Mouse (Mus musculus): Measurements from ENCODE around the gene Tcf3. TPM values are rescaled to one million over a fixed set of nuclear protein-coding genes. Genes with fewer than 3 reads are reported as not detected.

Gene Tcf3
- polyA plus RNA-seq (2012; ENCODE audit: insufficient read depth, low replicate concordance) = 168 and 304 TPM in 2 replicates

- Histone ChIP-seq H3K36me3 (replicated peaks; ENCODE audit: low read length) (peaks cover 25% of the 10 kb centered on the region), H3K4me1 (peaks cover 66% of the 10 kb centered on the region), H3K4me3 (replicated peaks) (peak within 1 kb of the TSS; percentile 96)
These were observed at the start of gene Tcf3 for GRCm38 (mm10) chr10:80433513-80434232. Tcf3 (minus strand) TSS chr10:80433647.

GRCm38 (mm10) chr10:80481002-80481401 is 47.6 kb upstream of the Tcf3 start:
- TF ChIP-seq GATA1 (IDR thresholded peaks at IDR 0.05; ENCODE audit: borderline replicate concordance, low read length) (no peak), FLI1 (IDR thresholded peaks at IDR 0.05; ENCODE audit: low read length) (no peak)
- H3K36me3 ChIP-seq (replicated peaks; ENCODE audit: low read length) = no peaks in the 10 kb centered on the region
- H3K4me1 ChIP-seq = peaks cover 12% of the 10 kb centered on the region; the same call in 1 of the 2 replicates
- H3K4me3 ChIP-seq (replicated peaks) = no peak overlapping the region
- no peaks in the 10 kb centered on the region for H3K9me3 ChIP-seq
- H3K27me3 ChIP-seq (replicated peaks) = peaks cover 83% of the 10 kb centered on the region

More at GRCm38 (mm10) chr10:80433513-80434232, at the start of gene Tcf3:
- TF ChIP-seq FLI1 (IDR thresholded peaks at IDR 0.05; ENCODE audit: low read length) = no peak; the same call in 1 of the 2 replicates
- TF ChIP-seq GATA1 (IDR thresholded peaks at IDR 0.05; ENCODE audit: borderline replicate concordance, low read length) = peak; percentile 91
- H3K27me3 ChIP-seq (replicated peaks) = peaks cover 3% of the 10 kb centered on the region
- no peaks in the 10 kb centered on the region for H3K9me3 ChIP-seq

DNA sequence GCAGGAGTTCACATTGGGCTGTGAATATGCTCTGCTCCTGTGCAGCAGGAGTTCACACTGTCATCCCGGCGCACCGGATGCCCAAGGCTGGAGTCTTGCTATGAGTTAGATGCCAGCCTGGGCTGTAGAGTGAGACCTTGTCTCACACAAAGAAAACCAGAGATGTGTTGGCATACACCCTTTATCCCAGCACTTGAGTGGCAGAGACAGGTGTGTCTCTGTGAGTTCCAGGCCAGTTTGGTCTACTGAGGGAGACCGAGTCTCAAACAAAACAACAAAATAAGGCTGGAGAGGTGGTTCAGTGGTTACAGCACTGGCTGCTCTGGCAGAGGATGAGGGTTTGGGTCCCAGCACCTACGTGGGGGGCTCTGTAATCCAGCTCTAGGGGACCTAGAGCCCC is 45.1 kb upstream of the Tcf3 start:
- Histone ChIP-seq H3K36me3 (replicated peaks; ENCODE audit: low read length) (no peaks in the 10 kb centered on the region), H3K9me3 (no peaks in the 10 kb centered on the region), H3K27me3 (replicated peaks) (peaks cover 72% of the 10 kb centered on the region), H3K4me1 (peaks cover 27% of the 10 kb centered on the region), H3K4me3 (replicated peaks) (no peak overlapping the region)
- TF ChIP-seq GATA1 (IDR thresholded peaks at IDR 0.05; ENCODE audit: borderline replicate concordance, low read length) = no peak

GRCm38 (mm10) chr10:80475290-80475959 is 42.0 kb upstream of the Tcf3 start:
- Histone ChIP-seq H3K27me3 (replicated peaks) (peaks cover 72% of the 10 kb centered on the region), H3K4me3 (replicated peaks) (peak overlapping the region; percentile 90)

DNA sequence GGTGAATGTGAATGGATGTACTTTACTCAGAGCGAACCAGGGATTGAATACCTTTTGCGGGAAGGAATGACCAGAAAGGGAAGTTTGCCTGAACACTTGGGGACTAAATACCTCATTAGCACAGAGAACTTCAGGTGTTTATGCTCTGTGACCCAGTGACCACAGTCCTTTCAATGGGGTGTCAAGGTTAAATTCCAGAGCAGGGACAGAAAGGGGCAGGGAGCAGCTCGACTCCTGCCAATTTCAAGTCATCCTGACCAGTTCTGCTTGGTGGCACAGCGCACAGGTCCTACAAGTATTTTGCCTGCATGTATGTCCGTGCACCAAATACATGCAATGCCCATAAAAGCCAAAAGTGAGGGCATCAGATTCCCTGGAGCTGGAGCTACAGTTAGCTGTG is 31.6 kb upstream of the Tcf3 start:
- TF ChIP-seq GATA1 (IDR thresholded peaks at IDR 0.05; ENCODE audit: borderline replicate concordance, low read length) = no peak
- no peak for TF ChIP-seq FLI1 (IDR thresholded peaks at IDR 0.05; ENCODE audit: low read length)
- Histone ChIP-seq H3K27me3 (replicated peaks) (peaks cover 90% of the 10 kb centered on the region), H3K4me1 (peaks cover 22% of the 10 kb centered on the region), H3K4me3 (replicated peaks) (no peak overlapping the region), H3K36me3 (replicated peaks; ENCODE audit: low read length) (no peaks in the 10 kb centered on the region), H3K9me3 (peaks cover 23% of the 10 kb centered on the region)

More at GRCm38 (mm10) chr10:80475290-80475959, 42.0 kb upstream of the Tcf3 start:
- H3K4me1 ChIP-seq = peaks cover 20% of the 10 kb centered on the region
- no peak for TF ChIP-seq GATA1 (IDR thresholded peaks at IDR 0.05; ENCODE audit: borderline replicate concordance, low read length)
- no peak for TF ChIP-seq FLI1 (IDR thresholded peaks at IDR 0.05; ENCODE audit: low read length)
- H3K9me3 ChIP-seq = no peaks in the 10 kb centered on the region
- H3K36me3 ChIP-seq (replicated peaks; ENCODE audit: low read length) = no peaks in the 10 kb centered on the region

DNA sequence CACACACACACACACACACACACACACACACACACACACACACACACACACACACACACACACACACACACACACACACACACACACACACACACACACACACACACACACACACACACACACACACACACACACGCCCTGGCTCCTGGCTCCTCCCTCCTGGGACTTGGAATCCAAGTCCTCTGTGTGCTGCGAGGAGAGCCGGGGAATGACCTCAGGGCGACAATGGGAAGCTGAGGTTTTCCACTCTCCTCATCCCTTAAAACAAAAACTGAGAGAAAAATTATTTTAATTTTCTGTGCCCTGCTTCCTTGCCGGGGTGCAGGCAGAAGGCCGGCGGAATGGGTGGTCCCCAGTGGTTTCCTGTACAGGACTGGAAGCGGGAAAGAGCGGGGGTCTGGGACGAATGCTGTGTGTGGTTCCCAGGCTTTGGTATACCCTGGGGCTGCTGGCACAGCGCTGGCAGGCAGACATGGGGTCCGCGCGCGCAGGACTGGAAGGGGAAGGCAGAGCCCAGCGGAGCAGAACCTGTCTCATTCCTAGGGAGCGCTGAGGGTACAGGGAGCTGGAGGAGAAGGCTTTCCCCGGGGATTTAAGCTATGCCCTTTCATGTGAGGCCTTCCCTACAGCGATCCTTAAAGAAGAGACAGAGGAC is 31.1 kb upstream of the Tcf3 start:
- Histone ChIP-seq H3K9me3 (peaks cover 23% of the 10 kb centered on the region), H3K4me1 (peaks cover 22% of the 10 kb centered on the region), H3K36me3 (replicated peaks; ENCODE audit: low read length) (no peaks in the 10 kb centered on the region), H3K27me3 (replicated peaks) (peaks cover 88% of the 10 kb centered on the region), H3K4me3 (replicated peaks) (no peak overlapping the region)
- TF ChIP-seq GATA1 (IDR thresholded peaks at IDR 0.05; ENCODE audit: borderline replicate concordance, low read length) (no peak), FLI1 (IDR thresholded peaks at IDR 0.05; ENCODE audit: low read length) (no peak)

GRCm38 (mm10) chr10:80461346-80461745 is 27.9 kb upstream of the Tcf3 start:
- H3K9me3 ChIP-seq = peaks cover 12% of the 10 kb centered on the region
- H3K27me3 ChIP-seq (replicated peaks) = peaks cover 90% of the 10 kb centered on the region
- no peak for TF ChIP-seq GATA1 (IDR thresholded peaks at IDR 0.05; ENCODE audit: borderline replicate concordance, low read length)
- TF ChIP-seq FLI1 (IDR thresholded peaks at IDR 0.05; ENCODE audit: low read length) = no peak
- H3K4me3 ChIP-seq (replicated peaks) = no peak overlapping the region
- H3K36me3 ChIP-seq (replicated peaks; ENCODE audit: low read length) = no peaks in the 10 kb centered on the region
- H3K4me1 ChIP-seq = peaks cover 22% of the 10 kb centered on the region

DNA sequence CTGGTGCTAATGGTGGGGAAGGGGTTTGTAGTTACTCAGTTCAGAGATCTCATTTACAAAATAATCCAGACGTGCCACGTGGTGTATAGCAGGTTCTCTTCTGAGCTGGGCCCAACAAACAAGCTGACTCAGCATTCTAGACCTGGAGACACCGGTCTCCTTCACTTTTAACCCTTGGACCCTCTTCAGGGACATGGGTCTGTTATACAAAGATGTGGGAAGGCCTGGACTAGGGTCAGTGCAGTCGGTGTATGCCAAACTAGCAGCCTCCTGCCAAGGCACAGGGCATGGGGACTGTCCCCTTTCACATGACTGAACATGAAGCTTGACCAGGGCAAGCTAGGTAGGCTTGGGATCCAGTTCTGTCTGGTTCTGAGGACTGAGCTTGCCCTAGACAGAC is 26.9 kb upstream of the Tcf3 start:
- H3K9me3 ChIP-seq = peaks cover 11% of the 10 kb centered on the region
- H3K27me3 ChIP-seq (replicated peaks) = peaks cover 94% of the 10 kb centered on the region
- TF ChIP-seq GATA1 (IDR thresholded peaks at IDR 0.05; ENCODE audit: borderline replicate concordance, low read length) (no peak), FLI1 (IDR thresholded peaks at IDR 0.05; ENCODE audit: low read length) (no peak)
- no peak overlapping the region for H3K4me3 ChIP-seq (replicated peaks)
- no peaks in the 10 kb centered on the region for H3K36me3 ChIP-seq (replicated peaks; ENCODE audit: low read length)
- peaks cover 22% of the 10 kb centered on the region for H3K4me1 ChIP-seq

- Histone ChIP-seq H3K4me3 (replicated peaks) (no peak overlapping the region), H3K27me3 (replicated peaks) (peaks cover 94% of the 10 kb centered on the region), H3K4me1 (peaks cover 20% of the 10 kb centered on the region), H3K36me3 (replicated peaks; ENCODE audit: low read length) (no peaks in the 10 kb centered on the region), H3K9me3 (peaks cover 11% of the 10 kb centered on the region)
- TF ChIP-seq GATA1 (IDR thresholded peaks at IDR 0.05; ENCODE audit: borderline replicate concordance, low read length) (no peak), FLI1 (IDR thresholded peaks at IDR 0.05; ENCODE audit: low read length) (no peak)
These were observed 26.2 kb upstream of the Tcf3 start for GRCm38 (mm10) chr10:80459671-80460070.
